Mouse (Mus musculus) retina, adult 2 months (tissue): Measurements from ENCODE around the gene Pou5f1.
"Not testable (repeated sequence)": the region's sequence is repeated elsewhere in the genome, so short reads cannot be mapped to it uniquely, and the experiment has no call there.

Experiments used
- DNase-seq: peaks from one replicate; pipeline ENCODE4 v3.0.0-alpha.2; 2012; ENCODE audit warnings: low read depth, low spot score

Gene Pou5f1

GRCm38 (mm10) chr17:35505776-35506175 lies at the start of gene Pou5f1:
Pou5f1 (plus strand) TSS chr17:35506018.
- DNase-seq = no peak

DNA sequence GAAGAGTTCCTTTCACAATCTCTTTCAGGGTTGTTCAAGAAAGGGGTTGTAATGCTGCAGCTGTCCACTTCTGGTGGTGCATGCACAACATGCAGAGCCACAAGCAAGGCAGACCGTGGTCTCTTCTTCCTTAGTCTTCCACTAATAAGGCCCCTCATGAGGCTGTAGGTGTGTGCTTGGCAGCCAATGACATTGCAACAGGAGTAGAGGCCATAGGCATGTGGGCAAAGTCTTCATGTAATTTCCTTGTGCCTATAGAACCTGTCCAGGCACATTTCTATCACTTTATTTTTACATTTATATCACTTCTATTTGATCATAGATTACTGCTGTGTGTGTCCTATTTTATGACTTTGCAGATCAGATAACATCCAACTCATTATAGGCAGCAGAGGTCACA lies 47.6 kb upstream of the Pou5f1 start:
- DNase-seq = not testable (repeated sequence)

DNA sequence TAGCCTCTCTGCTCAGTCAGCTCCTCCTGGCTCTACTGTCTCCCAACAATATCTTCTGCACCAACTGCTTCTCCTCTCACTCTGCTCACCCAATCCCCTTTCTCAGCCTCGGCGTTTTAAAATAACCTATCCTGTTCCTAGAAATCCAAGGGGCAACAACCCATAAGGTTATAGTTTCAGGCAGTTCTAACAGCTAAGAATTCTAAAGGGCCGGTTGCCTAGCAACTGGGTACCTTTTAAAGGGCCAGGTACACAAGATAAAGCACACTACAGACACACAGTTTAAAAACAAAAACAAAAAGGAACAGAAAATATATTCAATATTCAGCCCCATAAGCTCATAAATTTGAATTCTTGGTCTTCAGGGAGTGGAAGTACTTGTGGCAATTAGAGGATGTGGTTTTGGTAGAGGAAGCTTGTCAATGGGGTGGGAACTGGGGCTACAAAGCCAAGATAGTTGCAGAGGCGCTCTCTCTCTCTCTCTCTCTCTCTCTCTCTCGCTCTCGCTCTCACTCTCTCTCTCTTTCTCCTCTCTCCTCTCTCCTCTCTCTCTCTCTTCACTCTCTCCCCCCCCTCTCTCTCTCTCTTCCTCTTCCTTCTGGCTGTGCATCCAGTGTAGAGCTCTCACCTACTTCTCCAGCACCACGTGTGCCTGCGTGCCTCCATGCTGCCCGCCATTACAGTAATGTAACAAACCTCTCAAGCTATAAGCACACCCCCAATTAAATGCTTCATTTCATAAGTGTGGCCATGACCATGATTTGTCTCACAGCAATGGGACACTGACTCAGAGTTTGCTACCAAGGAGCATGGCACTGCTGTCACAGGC lies 45.1 kb upstream of the Pou5f1 start:
- not testable (repeated sequence) for DNase-seq

- DNase-seq = not testable (repeated sequence)
Observed at GRCm38 (mm10) chr17:35465651-35466050, 40.2 kb upstream of the Pou5f1 start.

GRCm38 (mm10) chr17:35468936-35469335 lies 36.9 kb upstream of the Pou5f1 start:
- not testable (repeated sequence) for DNase-seq

- no peak for DNase-seq
Observed at GRCm38 (mm10) chr17:35469842-35470751, 35.7 kb upstream of the Pou5f1 start, which contains the start of gene H2-Q10. H2-Q10 (plus strand) TSS chr17:35470089.

DNA sequence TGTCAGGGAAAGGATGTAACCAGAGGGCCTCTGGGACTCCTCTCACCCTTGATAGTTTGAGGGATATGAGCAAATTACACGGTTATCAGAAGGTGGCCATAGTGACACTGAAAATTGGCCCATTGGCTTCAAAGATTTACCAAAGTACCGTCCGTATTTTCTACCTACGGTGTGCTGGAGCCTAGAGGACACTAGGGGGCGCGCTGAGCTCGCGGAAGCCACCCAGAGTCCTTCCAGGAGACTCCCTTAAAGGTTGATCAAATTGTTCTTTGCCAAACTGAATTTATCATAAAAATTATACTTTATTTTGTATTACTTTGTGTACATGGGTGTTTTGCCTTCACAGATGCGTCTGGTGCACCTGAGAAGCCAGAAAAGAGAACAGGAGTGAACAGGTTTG lies 21.8 kb upstream of the Pou5f1 start:
- DNase-seq = peak; percentile 20

- DNase-seq = no peak
Observed at GRCm38 (mm10) chr17:35485702-35486101, 20.1 kb upstream of the Pou5f1 start.

DNA sequence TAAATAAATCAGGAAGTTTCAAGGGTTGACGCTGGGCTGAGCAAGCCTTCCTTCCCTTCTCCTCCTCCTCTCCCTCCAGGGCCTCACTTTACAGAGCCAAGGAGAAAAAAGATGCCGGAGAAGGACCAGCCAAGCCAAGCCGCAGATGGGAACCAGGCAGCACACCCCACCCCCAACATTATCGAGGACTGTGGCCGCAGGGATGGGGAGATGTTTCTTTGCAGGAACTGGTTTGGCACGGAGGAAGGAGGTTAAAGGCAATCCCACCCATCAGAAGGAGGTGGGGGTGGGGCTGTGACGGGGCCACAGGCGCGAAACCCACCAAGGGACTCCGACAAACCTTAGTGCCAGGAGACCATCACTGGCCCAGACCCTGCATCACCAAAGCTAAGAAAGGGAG lies 19.1 kb upstream of the Pou5f1 start:
- no peak for DNase-seq

GRCm38 (mm10) chr17:35488041-35488440 lies 17.8 kb upstream of the Pou5f1 start:
- no peak for DNase-seq

DNA sequence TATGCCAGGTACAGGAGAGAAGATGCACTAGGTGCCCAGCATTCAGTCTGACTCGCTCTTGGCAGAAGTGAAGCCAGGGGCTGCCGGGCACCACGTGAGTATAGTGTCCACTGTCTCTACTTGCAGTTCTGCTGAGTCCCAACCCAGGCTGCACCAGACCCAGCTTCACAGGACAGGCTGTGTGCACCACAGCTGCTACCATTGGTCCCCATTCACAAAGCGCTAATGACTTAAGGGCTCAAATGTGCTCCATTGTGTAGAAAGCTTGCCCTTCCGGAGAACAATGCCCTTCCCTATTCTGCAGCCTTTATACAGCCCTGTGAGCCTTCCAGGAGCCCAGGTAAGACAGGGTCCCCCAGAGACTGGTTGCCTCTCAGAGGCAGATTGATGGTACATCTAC lies 15.5 kb upstream of the Pou5f1 start:
- DNase-seq = no peak

GRCm38 (mm10) chr17:35497124-35497523 lies 8.7 kb upstream of the Pou5f1 start:
- no peak for DNase-seq

- DNase-seq = no peak
Observed at GRCm38 (mm10) chr17:35502226-35502625, 3.6 kb upstream of the Pou5f1 start.

DNA sequence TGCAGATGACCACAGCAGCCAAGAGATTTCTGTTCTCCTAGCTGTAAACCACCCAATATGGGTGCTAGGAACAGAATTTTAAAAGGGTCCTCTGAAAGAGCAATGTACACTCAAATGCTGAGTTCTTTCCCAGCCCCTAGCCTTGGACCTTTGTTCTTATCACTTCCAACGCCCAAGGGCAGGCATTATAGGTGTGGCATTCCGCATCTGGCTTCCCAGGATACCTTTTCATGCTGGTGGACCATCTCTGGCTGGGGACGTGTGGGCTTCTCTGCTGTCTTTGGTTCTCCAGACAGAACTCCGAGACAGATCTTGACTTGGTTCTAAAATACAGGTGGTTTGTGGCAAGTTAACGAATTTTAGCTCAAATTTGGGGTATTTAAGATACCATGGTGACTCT lies 3.1 kb upstream of the Pou5f1 start:
- DNase-seq = no peak

DNA sequence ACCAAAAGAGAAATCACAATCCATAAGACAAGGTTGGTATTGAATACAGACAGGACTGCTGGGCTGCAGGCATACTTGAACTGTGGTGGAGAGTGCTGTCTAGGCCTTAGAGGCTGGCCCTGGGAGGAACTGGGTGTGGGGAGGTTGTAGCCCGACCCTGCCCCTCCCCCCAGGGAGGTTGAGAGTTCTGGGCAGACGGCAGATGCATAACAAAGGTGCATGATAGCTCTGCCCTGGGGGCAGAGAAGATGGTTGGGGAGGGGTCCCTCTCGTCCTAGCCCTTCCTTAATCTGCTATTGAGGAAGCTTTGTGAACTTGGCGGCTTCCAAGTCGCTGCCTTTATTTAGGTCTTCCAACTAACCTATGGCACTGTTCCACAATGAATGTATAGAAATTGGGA lies 2.0 kb upstream of the Pou5f1 start:
- no peak for DNase-seq

- DNase-seq = no peak
Observed at GRCm38 (mm10) chr17:35504628-35505481, 963 bp upstream of the Pou5f1 start.

GRCm38 (mm10) chr17:35506881-35507280 lies 1.1 kb downstream of the Pou5f1 start:
- DNase-seq = no peak

GRCm38 (mm10) chr17:35507556-35508260 lies 1.9 kb downstream of the Pou5f1 start:
- no peak for DNase-seq

DNA sequence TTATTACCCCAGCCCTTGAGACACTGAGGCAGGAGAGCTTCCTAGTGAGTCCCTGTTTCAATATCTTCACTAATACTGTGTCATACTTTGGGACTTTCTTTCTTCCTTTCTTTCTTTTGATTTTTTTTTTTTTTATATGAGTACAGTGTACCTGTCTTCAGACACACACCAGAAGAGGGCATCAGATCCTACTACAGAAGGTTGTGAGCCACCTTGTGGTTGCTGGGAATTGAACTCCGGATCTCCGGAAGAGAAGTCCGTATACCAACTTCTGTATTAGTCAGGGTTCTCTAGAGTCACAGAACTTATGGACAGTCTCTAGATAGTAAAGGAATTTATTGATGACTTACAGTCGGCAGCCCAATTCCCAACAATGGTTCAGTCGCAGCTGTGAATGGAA lies 2.5 kb downstream of the Pou5f1 start:
- not testable (repeated sequence) for DNase-seq

DNA sequence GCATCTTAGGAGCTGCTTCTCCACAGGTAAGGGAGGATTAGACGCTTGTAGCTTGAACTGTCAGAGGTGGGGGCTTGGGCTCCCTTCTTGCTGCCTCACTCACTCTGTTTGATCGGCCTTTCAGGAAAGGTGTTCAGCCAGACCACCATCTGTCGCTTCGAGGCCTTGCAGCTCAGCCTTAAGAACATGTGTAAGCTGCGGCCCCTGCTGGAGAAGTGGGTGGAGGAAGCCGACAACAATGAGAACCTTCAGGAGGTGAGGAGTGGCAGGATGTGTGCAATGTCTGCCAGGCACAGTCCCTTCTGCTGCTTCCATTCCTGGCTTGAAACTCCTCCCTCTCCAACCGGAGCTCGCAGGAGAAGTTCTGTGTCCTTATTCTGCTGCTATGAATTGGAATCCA lies 3.5 kb downstream of the Pou5f1 start:
- DNase-seq = no peak
